Mouse (Mus musculus) heart, embryonic 15.5 days (tissue): Measurements from ENCODE around the gene Itih5. TPM values are rescaled to one million over a fixed set of nuclear protein-coding genes. Genes with fewer than 3 reads are reported as not detected.

Experiments used
- ATAC-seq: fragments of 200-750 bp; cut with Nextera tagmentation; replicated peaks from 2 replicates; pipeline ENCODE4 v1.8.0; 2017; ENCODE audit warnings: low read depth, moderate TSS enrichment; ENCODE audit not compliant: insufficient number of reproducible peaks, insufficient read depth, low FRiP score
- H3K27ac ChIP-seq: fragments of 300-500 bp; sonication (generic); 2 replicates; pipeline ENCODE4 v1.5.1; 2015; ENCODE audit warnings: mild to moderate bottlenecking, inconsistent platforms
- H3K27me3 ChIP-seq: fragments of 300-500 bp; sonication (generic); 2 replicates; pipeline ENCODE4 v1.6.1; 2015; ENCODE audit warnings: inconsistent platforms
- H3K36me3 ChIP-seq: fragments of 300-500 bp; sonication (generic); 2 replicates; pipeline ENCODE4 v1.6.1; 2015; ENCODE audit warnings: mild to moderate bottlenecking, inconsistent platforms
- H3K4me1 ChIP-seq: fragments of 300-500 bp; sonication (generic); replicated peaks from 2 replicates; pipeline ENCODE4 v1.6.1; 2015; ENCODE audit warnings: inconsistent platforms
- H3K4me2 ChIP-seq: fragments of 300-500 bp; sonication (generic); 2 replicates; pipeline ENCODE4 v1.6.1; 2015; ENCODE audit warnings: inconsistent platforms, mild to moderate bottlenecking, moderate library complexity
- H3K4me3 ChIP-seq: fragments of 300-500 bp; sonication (generic); 2 replicates; pipeline ENCODE4 v1.5.1; 2015; ENCODE audit warnings: mild to moderate bottlenecking, inconsistent platforms
- H3K9ac ChIP-seq: fragments of 300-500 bp; sonication (generic); 2 replicates; pipeline ENCODE4 v1.6.1; 2015; ENCODE audit warnings: mild to moderate bottlenecking, inconsistent platforms
- H3K9me3 ChIP-seq: fragments of 300-500 bp; sonication (generic); replicated peaks from 2 replicates; pipeline ENCODE4 v1.6.1; 2016; ENCODE audit warnings: inconsistent platforms
- WGBS: fragments of 180-500 bp; shearing (Covaris S2); methylation state at CpG from one replicate; pipeline ENCODE4 v1.1.7; 2015; ENCODE audit warnings: mixed read lengths; 5-methylcytosine and 5-hydroxymethylcytosine counted together
- polyA plus RNA-seq: library from polyadenylated mRNA; unstranded; fragments of >200 nt; fragmentation: Nextera tagmentation; extraction: Ambion mirVana; gene quantifications from 2 replicates; pipeline ENCODE4 v1.2.1, GENCODE M21; 2015

The Itih5 gene
- polyA plus RNA-seq, 1 experiment from 2014 or later: 9.6 TPM

DNA sequence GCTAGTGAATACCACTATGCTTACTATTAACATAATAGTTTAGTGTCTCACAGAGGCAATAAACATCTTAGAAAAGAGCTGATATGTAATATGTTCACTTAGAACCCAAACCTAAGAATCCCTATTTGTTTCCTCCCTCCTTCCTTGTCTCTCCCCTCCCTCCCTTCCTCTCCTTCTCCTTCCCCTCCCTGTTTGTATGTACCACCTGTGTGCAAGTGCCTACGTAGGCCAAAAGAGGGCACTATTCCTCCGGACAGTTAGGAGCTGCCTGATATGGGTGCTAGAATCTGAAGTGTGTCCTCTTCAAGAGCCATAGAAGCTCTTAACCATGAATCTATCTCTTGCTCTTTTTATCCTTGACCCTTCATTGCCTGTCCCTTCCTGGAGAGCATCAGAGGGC lies 83.2 kb downstream of the Itih5 start:
- H3K9ac ChIP-seq: no peak overlapping the region
- H3K4me1 ChIP-seq: no peaks in the 10 kb centered on the region
- H3K9me3 ChIP-seq: no peaks in the 10 kb centered on the region
- no peaks in the 10 kb centered on the region for H3K36me3 ChIP-seq
- ATAC-seq: no peak
- H3K4me2 ChIP-seq: no peak overlapping the region
- H3K27me3 ChIP-seq: no peaks in the 10 kb centered on the region
- H3K4me3 ChIP-seq: no peak overlapping the region
- no peak overlapping the region for H3K27ac ChIP-seq
- WGBS: 86% methylated on average over 2 of the region's 2 CpGs

DNA sequence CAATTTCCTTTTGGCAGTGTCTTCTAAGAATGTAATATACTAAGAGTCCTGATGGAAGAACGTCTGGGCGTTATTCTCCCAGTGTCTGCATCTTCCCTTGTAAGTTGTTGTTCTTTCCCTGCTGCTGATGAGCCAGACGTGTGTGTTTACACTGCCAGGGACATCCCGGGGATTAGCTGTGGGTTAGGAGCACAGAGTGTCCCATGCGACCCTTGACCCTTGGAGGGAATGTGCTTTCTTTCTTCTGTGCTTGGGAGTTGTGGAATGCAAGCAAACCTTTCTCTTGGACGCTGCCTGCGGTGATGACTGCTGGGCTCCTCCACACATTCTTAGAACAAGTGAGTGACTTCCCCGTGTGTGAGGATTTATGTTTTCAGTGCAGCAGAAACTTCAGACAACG lies 89.6 kb downstream of the Itih5 start:
- Histone ChIP-seq H3K36me3 (no peaks in the 10 kb centered on the region), H3K4me3 (no peak overlapping the region), H3K4me2 (no peak overlapping the region), H3K4me1 (no peaks in the 10 kb centered on the region), H3K9me3 (no peaks in the 10 kb centered on the region), H3K27me3 (no peaks in the 10 kb centered on the region), H3K9ac (no peak overlapping the region), H3K27ac (no peak overlapping the region)
- ATAC-seq: no peak
- 24% methylated on average over 9 of the region's 9 CpGs for WGBS

DNA sequence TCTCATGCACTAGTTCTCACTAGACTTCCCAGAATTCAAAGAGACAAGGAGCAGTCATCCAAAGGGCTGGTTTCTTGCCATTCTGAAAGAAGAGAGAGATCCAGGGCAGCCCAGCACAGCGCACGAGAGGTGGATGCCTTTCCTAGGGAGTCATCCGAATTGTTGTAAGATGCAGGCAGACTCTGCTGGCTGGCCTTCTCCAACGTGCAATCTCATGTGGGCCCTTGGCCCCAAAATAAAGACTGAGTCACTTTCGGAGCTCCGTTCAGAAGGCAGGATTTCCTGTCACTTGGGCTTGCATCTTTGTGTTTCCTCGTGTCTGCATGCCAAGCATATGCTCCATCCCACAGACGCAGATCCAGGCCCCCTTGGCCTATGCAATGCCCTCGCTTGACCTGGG lies 97.1 kb downstream of the Itih5 start:
- no peak for ATAC-seq
- H3K27me3 ChIP-seq: no peaks in the 10 kb centered on the region
- H3K27ac ChIP-seq: no peak overlapping the region
- H3K4me3 ChIP-seq: no peak overlapping the region
- WGBS: 57% methylated on average over 9 of the region's 9 CpGs
- H3K36me3 ChIP-seq: no peaks in the 10 kb centered on the region
- H3K4me1 ChIP-seq: no peaks in the 10 kb centered on the region
- H3K9ac ChIP-seq: no peak overlapping the region
- no peak overlapping the region for H3K4me2 ChIP-seq
- H3K9me3 ChIP-seq: no peaks in the 10 kb centered on the region

DNA sequence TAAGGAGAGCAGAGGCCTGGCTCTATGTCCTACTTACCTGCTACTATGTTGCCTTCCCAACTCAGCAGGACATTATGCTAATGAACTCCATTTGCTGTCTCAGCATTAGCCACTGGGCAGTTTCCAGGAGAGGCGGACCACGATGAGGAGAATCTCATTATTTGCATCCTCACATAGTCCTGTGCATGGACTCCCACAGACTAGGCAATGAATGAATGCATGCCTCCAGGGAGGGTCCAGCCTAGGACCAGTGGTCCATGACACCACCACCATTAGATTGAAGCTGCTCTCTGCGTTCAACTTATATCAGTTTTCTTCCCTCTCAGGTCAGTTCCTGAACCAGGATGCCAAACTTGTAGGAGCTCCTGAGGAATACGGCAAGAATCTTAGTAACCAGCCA lies 97.6 kb downstream of the Itih5 start:
- Histone ChIP-seq H3K36me3 (no peaks in the 10 kb centered on the region), H3K9me3 (no peaks in the 10 kb centered on the region), H3K4me1 (no peaks in the 10 kb centered on the region), H3K27me3 (no peaks in the 10 kb centered on the region), H3K4me2 (no peak overlapping the region), H3K4me3 (no peak overlapping the region), H3K27ac (no peak overlapping the region), H3K9ac (no peak overlapping the region)
- no peak for ATAC-seq
- 73% methylated on average over 4 of the region's 4 CpGs for WGBS

DNA sequence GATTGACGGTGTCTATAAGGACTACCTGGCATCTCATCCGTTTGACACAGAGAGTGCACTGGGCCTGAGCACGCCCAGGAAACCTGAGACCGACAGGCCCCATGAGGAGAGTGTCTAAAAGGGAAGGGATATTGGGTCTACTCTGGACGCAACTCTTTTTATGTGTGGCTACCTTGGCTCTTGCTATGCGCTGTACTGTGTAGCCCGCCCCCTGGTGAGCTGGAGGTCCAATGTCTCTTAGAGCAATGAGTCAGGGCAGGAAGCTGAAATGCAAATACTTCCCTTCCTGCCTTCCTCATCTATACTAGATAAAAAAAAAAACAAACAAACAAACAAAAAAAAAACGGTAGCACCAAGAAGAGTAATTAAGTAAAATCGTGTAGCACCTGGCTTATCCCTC lies 98.1 kb downstream of the Itih5 start:
- H3K9me3 ChIP-seq: no peaks in the 10 kb centered on the region
- H3K36me3 ChIP-seq: no peaks in the 10 kb centered on the region
- no peak for ATAC-seq
- WGBS: 82% methylated on average over 9 of the region's 9 CpGs
- no peak overlapping the region for H3K4me2 ChIP-seq
- H3K4me1 ChIP-seq: no peaks in the 10 kb centered on the region
- H3K4me3 ChIP-seq: no peak overlapping the region
- H3K27me3 ChIP-seq: no peaks in the 10 kb centered on the region
- no peak overlapping the region for H3K9ac ChIP-seq
- H3K27ac ChIP-seq: no peak overlapping the region

DNA sequence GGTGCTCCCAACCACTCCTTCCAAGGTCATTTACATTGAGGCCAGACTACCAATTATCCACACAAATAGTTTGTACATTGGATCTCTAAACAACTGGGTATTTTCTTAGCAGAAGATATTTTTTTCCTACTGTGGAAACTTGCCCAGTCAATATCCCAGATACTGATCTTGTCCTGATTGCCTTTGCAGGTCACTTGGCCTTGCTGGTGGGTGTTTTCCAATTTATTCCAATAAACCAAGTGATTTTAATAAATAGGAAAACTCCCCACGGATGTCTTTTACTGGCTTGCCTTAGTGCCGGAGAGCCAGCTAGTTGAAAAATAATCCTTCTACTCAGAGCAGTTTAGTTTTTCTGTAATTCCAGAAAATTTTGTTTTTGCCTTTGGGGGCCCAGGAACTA lies 98.6 kb downstream of the Itih5 start:
- Histone ChIP-seq H3K9ac (no peak overlapping the region), H3K36me3 (no peaks in the 10 kb centered on the region), H3K27ac (no peak overlapping the region), H3K4me3 (no peak overlapping the region), H3K9me3 (no peaks in the 10 kb centered on the region), H3K27me3 (no peaks in the 10 kb centered on the region), H3K4me1 (no peaks in the 10 kb centered on the region), H3K4me2 (no peak overlapping the region)
- 79% methylated on average over 2 of the region's 2 CpGs for WGBS
- ATAC-seq: no peak

DNA sequence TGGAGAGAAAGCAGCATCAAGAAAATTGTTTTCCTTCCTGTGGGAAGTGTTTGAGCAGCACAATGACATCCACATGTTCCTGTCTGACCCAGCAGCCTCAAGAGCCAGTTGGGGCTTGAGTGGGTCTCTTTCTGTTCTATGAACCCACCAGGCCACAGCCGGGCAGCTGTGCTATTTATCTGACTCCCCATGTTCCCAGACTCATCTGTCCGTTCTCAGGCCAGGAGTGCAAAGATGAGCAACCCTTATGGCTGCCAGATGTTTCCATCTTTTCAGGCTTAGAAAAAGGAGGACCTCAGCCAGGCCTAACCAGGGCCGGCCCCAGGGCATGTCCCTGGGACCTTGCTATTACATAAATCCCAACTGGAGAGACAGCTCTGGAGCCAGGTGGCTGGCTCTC lies 100.0 kb downstream of the Itih5 start:
- Histone ChIP-seq H3K9me3 (no peaks in the 10 kb centered on the region), H3K36me3 (no peaks in the 10 kb centered on the region)
- WGBS: 67% methylated on average over 3 of the region's 3 CpGs

DNA sequence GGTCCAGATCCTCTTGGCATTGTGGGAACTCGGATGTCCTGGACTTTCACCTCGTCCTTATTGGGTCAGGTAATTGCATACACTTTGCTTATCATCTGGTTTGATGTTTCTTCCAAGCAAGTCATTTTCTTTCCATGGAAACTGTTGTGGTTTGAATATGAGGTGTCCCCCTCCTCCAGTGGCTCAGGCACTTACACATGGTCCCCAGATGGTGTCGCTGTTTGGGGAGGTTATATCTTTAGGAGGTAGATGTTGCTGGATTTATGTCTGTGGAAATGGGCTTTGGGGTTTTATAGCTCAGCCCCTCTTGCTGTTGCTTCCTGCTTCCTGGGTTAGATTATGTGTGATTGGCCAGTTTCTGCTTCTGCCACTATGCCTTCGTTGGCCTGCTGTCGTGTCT lies 103.6 kb downstream of the Itih5 start:
- WGBS: 66% methylated on average over 5 of the region's 5 CpGs
- Histone ChIP-seq H3K4me3 (no peak overlapping the region), H3K4me1 (no peaks in the 10 kb centered on the region), H3K9ac (no peak overlapping the region), H3K36me3 (no peaks in the 10 kb centered on the region), H3K27ac (no peak overlapping the region), H3K27me3 (no peaks in the 10 kb centered on the region), H3K9me3 (no peaks in the 10 kb centered on the region), H3K4me2 (no peak overlapping the region)
- no peak for ATAC-seq

More for the DNA sequence above, 100.0 kb downstream of the Itih5 start:
- no peak for ATAC-seq
- Histone ChIP-seq H3K4me2 (no peak overlapping the region), H3K9ac (no peak overlapping the region), H3K4me3 (no peak overlapping the region), H3K4me1 (no peaks in the 10 kb centered on the region), H3K27ac (no peak overlapping the region), H3K27me3 (no peaks in the 10 kb centered on the region)

DNA sequence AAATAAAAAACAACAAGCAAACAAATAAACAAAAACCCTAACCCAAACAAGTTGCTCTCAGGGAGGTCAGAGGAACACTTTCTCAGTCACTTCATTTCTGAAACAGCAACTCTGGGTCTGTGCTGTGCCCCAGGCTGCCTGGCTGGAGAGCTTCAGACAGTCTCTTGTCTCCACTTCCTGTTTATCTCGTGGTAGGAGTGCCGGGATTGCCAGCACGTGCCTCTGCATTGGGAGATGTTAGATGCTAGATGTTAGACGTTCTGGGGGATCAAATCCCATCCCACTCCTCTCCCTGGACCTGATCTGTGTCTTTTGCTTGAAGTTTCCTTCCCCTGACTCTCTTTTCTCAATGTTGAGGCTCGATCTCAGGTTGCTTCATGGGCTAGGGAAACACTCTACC lies 104.9 kb downstream of the Itih5 start:
- Histone ChIP-seq H3K4me3 (no peak overlapping the region), H3K27me3 (no peaks in the 10 kb centered on the region), H3K9me3 (no peaks in the 10 kb centered on the region), H3K4me1 (no peaks in the 10 kb centered on the region), H3K27ac (no peak overlapping the region), H3K4me2 (no peak overlapping the region), H3K36me3 (no peaks in the 10 kb centered on the region), H3K9ac (no peak overlapping the region)
- no peak for ATAC-seq
- 36% methylated on average over 5 of the region's 5 CpGs for WGBS

DNA sequence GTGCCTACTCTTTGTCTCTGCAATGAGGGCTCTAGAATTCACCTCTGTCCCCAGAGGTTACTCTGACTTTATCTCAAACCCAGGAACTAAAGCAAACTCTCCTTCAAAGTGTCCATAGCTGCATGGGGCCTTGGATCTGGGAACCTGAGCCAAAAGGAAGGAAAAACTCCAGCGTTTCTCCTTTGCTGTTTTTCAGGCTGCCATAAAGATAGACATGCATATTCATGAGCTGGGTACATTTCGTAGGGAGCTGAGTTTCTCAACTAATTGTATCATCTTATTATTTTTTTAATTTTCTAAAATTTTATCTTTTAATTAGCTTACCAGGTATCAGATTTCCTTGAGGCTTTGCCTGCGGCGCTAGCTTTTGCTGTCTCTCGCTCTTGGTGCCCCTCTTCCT lies 106.7 kb downstream of the Itih5 start:
- Histone ChIP-seq H3K27me3 (no peaks in the 10 kb centered on the region), H3K27ac (no peak overlapping the region), H3K4me2 (no peak overlapping the region), H3K36me3 (no peaks in the 10 kb centered on the region), H3K4me3 (no peak overlapping the region), H3K4me1 (no peaks in the 10 kb centered on the region), H3K9ac (no peak overlapping the region), H3K9me3 (no peaks in the 10 kb centered on the region)
- ATAC-seq: no peak
- 64% methylated on average over 5 of the region's 5 CpGs for WGBS

DNA sequence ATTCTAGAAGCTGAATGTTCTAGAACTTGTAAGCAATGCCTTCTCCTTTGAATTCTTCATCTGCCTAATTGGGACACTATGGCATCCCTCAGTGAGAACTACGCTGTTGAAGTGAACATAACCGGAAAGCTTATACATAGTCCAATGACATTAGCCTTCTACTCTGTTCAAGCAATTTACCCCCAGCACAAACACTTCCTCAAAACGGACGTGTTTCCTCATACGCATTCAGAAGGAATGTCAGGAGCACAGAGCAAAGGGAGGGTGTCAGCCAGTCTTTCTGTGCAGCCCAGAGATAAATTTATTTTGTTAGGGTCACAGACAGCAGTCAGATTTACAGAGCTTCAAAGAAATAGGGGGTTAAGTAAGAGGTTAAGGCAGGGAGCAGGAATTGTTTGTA lies 108.0 kb downstream of the Itih5 start:
- ATAC-seq: no peak
- WGBS: 61% methylated on average over 5 of the region's 5 CpGs
- Histone ChIP-seq H3K4me2 (no peak overlapping the region), H3K9ac (no peak overlapping the region), H3K27me3 (no peaks in the 10 kb centered on the region), H3K4me1 (no peaks in the 10 kb centered on the region), H3K9me3 (no peaks in the 10 kb centered on the region), H3K27ac (no peak overlapping the region), H3K4me3 (no peak overlapping the region), H3K36me3 (no peaks in the 10 kb centered on the region)

DNA sequence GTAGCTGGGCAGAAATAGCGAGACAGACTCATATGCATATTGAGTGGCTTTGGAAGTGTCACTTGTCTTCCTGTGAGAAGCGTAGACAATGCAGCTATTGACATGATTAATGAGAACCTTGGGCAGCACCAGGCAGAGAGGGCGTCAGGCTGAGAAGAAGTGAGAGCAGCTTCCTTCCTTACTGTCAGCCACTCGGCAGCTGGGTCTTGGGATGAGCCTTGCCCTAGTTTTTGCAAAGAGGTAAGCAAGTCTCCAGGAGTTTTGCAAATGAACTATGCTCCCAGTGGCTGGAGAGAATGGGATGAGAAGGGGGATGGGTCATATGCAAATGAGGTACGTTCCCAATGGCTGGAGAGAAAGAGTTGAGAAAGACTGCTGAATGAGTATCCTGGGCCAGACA lies 109.4 kb downstream of the Itih5 start:
- H3K4me3 ChIP-seq: no peak overlapping the region
- H3K36me3 ChIP-seq: no peaks in the 10 kb centered on the region
- WGBS: 32% methylated on average over 5 of the region's 5 CpGs
- no peak overlapping the region for H3K9ac ChIP-seq
- H3K27ac ChIP-seq: no peak overlapping the region
- no peak overlapping the region for H3K4me2 ChIP-seq
- ATAC-seq: no peak
- no peaks in the 10 kb centered on the region for H3K27me3 ChIP-seq
- H3K4me1 ChIP-seq: no peaks in the 10 kb centered on the region
- no peaks in the 10 kb centered on the region for H3K9me3 ChIP-seq
